Mouse (Mus musculus) hindbrain, embryonic 11.5 days (tissue): Measurements from ENCODE around the gene Sema3f. TPM values are rescaled to one million over a fixed set of nuclear protein-coding genes. Genes with fewer than 3 reads are reported as not detected.

ENCODE experiments used
- ATAC-seq: fragments of 200-750 bp; cut with Nextera tagmentation; 2 replicates; pipeline ENCODE4 v1.8.0; 2017; ENCODE audit warnings: mild to moderate bottlenecking, moderate TSS enrichment, moderate library complexity; ENCODE audit not compliant: low FRiP score
- DNase-seq: peaks from one replicate; pipeline ENCODE4 v3.0.0-alpha.2; 2015; ENCODE audit warnings: low spot score
- H3K27ac ChIP-seq: fragments of 300-500 bp; sonication (generic); 2 replicates; pipeline ENCODE4 v1.5.1; 2014; ENCODE audit warnings: mild to moderate bottlenecking, low read depth, low read length
- H3K27me3 ChIP-seq: fragments of 300-500 bp; sonication (generic); 2 replicates; pipeline ENCODE4 v1.6.1; 2014; ENCODE audit warnings: mild to moderate bottlenecking, low read length, moderate library complexity, mixed read lengths; ENCODE audit not compliant: control insufficient read depth, insufficient read depth
- H3K36me3 ChIP-seq: fragments of 300-500 bp; sonication (generic); 2 replicates; pipeline ENCODE4 v1.6.1; 2014; ENCODE audit warnings: mild to moderate bottlenecking, low read length, moderate library complexity, mixed read lengths; ENCODE audit not compliant: control insufficient read depth, insufficient read depth
- H3K4me1 ChIP-seq: fragments of 300-500 bp; sonication (generic); replicated peaks from 2 replicates; pipeline ENCODE4 v1.6.1; 2014; ENCODE audit warnings: low read length, mixed read lengths; ENCODE audit not compliant: control insufficient read depth, insufficient read depth
- H3K4me2 ChIP-seq: fragments of 300-500 bp; sonication (generic); replicated peaks from 2 replicates; pipeline ENCODE4 v1.6.1; 2014; ENCODE audit warnings: mild to moderate bottlenecking, low read depth, low read length
- H3K4me3 ChIP-seq: fragments of 300-500 bp; sonication (generic); 2 replicates; pipeline ENCODE4 v1.5.1; 2014; ENCODE audit warnings: low read depth, low read length
- H3K9ac ChIP-seq: fragments of 300-500 bp; sonication (generic); 2 replicates; pipeline ENCODE4 v1.6.1; 2014; ENCODE audit warnings: low read depth, low read length
- H3K9me3 ChIP-seq: fragments of 300-500 bp; sonication (generic); 2 replicates; pipeline ENCODE4 v1.6.1; 2016; ENCODE audit warnings: low read length; ENCODE audit not compliant: control insufficient read depth
- WGBS: fragments of 180-500 bp; shearing (Covaris S2); extraction: QIAGEN DNeasy Blood & Tissue Kit; methylation state at CpG from one replicate; pipeline ENCODE4 v1.1.7; 2014; 5-methylcytosine and 5-hydroxymethylcytosine counted together
- polyA plus RNA-seq: library from polyadenylated mRNA; unstranded; fragments of >200 nt; fragmentation: Nextera tagmentation; extraction: Ambion mirVana; gene quantifications from 2 replicates; pipeline ENCODE4 v1.2.1, GENCODE M21; 2014

The Sema3f gene
- polyA plus RNA-seq, 1 experiment from 2014 or later = 12.0 TPM

GRCm38 (mm10) chr9:107708439-107709095 lies 1.7 kb downstream of the Sema3f start:
- H3K9me3 ChIP-seq = no peaks in the 10 kb centered on the region
- H3K36me3 ChIP-seq = no peaks in the 10 kb centered on the region; the same call in 1 of the 2 replicates
- H3K4me1 ChIP-seq = peaks cover 25% of the 10 kb centered on the region
- H3K4me3 ChIP-seq = peak overlapping the region; percentile 77
- H3K9ac ChIP-seq = peak overlapping the region; percentile 88
- DNase-seq = peak; percentile 46
- H3K27me3 ChIP-seq = peaks cover 28% of the 10 kb centered on the region
- H3K4me2 ChIP-seq = peak overlapping the region; percentile 97
- ATAC-seq = no peak
- H3K27ac ChIP-seq = peak overlapping the region; percentile 80
- 2% methylated on average over 21 of the region's 21 CpGs for WGBS

- DNase-seq = peak; percentile 62
- WGBS = under 1% methylated on average over 17 of the region's 17 CpGs
- H3K27me3 ChIP-seq = peaks cover 28% of the 10 kb centered on the region
- peak overlapping the region; percentile 77 for H3K4me3 ChIP-seq
- peak overlapping the region; percentile 88 for H3K9ac ChIP-seq
- no peak; the same call in 1 of the 2 replicates for ATAC-seq
- no peaks in the 10 kb centered on the region for H3K9me3 ChIP-seq
- peak overlapping the region; percentile 80 for H3K27ac ChIP-seq
- peaks cover 25% of the 10 kb centered on the region for H3K4me1 ChIP-seq
- H3K4me2 ChIP-seq = peak overlapping the region; percentile 97
- no peaks in the 10 kb centered on the region; the same call in 1 of the 2 replicates for H3K36me3 ChIP-seq
Measured at GRCm38 (mm10) chr9:107707701-107708438, 2.4 kb downstream of the Sema3f start.

- peak; percentile 62 for DNase-seq
- ATAC-seq = no peak
- H3K27ac ChIP-seq = peak overlapping the region; percentile 80
- H3K4me3 ChIP-seq = peak overlapping the region; percentile 77
- peak overlapping the region; percentile 88 for H3K9ac ChIP-seq
- 2% methylated on average over 14 of the region's 14 CpGs for WGBS
- H3K36me3 ChIP-seq = no peaks in the 10 kb centered on the region; the same call in 1 of the 2 replicates
- peak overlapping the region; percentile 97 for H3K4me2 ChIP-seq
- peaks cover 28% of the 10 kb centered on the region for H3K27me3 ChIP-seq
- peaks cover 25% of the 10 kb centered on the region for H3K4me1 ChIP-seq
- no peaks in the 10 kb centered on the region for H3K9me3 ChIP-seq
Measured at GRCm38 (mm10) chr9:107706781-107707211, 3.5 kb downstream of the Sema3f start.

- Histone ChIP-seq H3K9ac (no peak overlapping the region), H3K4me2 (no peak overlapping the region), H3K27me3 (peaks cover 16% of the 10 kb centered on the region), H3K9me3 (no peaks in the 10 kb centered on the region), H3K4me3 (no peak overlapping the region), H3K27ac (no peak overlapping the region), H3K4me1 (peaks cover 36% of the 10 kb centered on the region), H3K36me3 (no peaks in the 10 kb centered on the region; the same call in 1 of the 2 replicates)
- ATAC-seq (no peak), DNase-seq (no peak)
- 70% methylated on average over 14 of the region's 14 CpGs for WGBS
Measured at GRCm38 (mm10) chr9:107703337-107704122, 6.7 kb downstream of the Sema3f start.

- Histone ChIP-seq H3K4me3 (no peak overlapping the region), H3K27me3 (peaks cover 7% of the 10 kb centered on the region), H3K9ac (no peak overlapping the region), H3K9me3 (no peaks in the 10 kb centered on the region), H3K36me3 (no peaks in the 10 kb centered on the region; the same call in 1 of the 2 replicates), H3K4me1 (peaks cover 36% of the 10 kb centered on the region), H3K4me2 (no peak overlapping the region), H3K27ac (no peak overlapping the region)
- DNase-seq = no peak
- no peak for ATAC-seq
- WGBS = 81% methylated on average over 3 of the region's 3 CpGs
Measured at GRCm38 (mm10) chr9:107702606-107703185, 7.6 kb downstream of the Sema3f start.

GRCm38 (mm10) chr9:107701594-107701993 lies 8.7 kb downstream of the Sema3f start:
- DNase-seq = no peak
- 79% methylated on average over 12 of the region's 12 CpGs for WGBS
- Histone ChIP-seq H3K4me2 (no peak overlapping the region), H3K27ac (no peak overlapping the region), H3K27me3 (0 out of 2 replicates have a peak, but pooled peaks cover 4% of the 10 kb centered on the region), H3K4me3 (no peak overlapping the region), H3K36me3 (no peaks in the 10 kb centered on the region; the same call in 1 of the 2 replicates), H3K4me1 (peaks cover 43% of the 10 kb centered on the region), H3K9ac (no peak overlapping the region), H3K9me3 (no peaks in the 10 kb centered on the region)
- ATAC-seq = no peak

GRCm38 (mm10) chr9:107700114-107700571 lies 10.1 kb downstream of the Sema3f start:
- H3K4me2 ChIP-seq = no peak overlapping the region
- H3K4me3 ChIP-seq = no peak overlapping the region
- no peaks in the 10 kb centered on the region; the same call in 1 of the 2 replicates for H3K36me3 ChIP-seq
- DNase-seq (no peak), ATAC-seq (no peak)
- WGBS = 24% methylated on average over 6 of the region's 6 CpGs
- H3K9me3 ChIP-seq = no peaks in the 10 kb centered on the region
- H3K27me3 ChIP-seq = 0 out of 2 replicates have a peak, but pooled peaks cover 2% of the 10 kb centered on the region
- H3K27ac ChIP-seq = 0 out of 2 replicates have a peak overlapping the region, but pooled peaks have one; percentile 47
- H3K9ac ChIP-seq = peak overlapping the region; percentile 17
- peaks cover 44% of the 10 kb centered on the region for H3K4me1 ChIP-seq
